Mouse (Mus musculus): ENCODE measurements at regions not wholly inside any gene's neighbourhood (a gene's known extent, or its start where the extent isn't known, plus 50 kb on each side); places are given as distances from the start of the nearest gene placed in this dataset.

DNA sequence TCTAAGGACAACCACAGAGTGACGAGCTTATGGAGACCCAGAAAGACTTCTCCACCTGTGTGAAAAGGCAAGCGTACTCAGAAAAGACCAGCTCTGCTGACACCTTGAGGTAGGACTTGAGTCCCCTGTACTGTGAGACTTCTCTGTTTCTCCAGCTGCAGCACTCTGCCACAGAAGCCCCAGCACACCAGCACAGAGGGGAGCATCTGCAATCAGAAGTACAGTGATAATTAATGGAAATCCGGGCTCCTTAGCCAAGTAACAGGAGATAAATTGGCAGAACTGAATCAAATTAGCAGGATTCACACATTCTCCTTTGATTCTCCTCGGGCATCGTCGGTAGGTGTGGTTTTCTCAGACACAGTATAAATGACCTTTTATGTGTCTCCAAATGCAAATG is 137.3 kb upstream of the Tmem72 start:
- no peak for DNase-seq (ENCODE audit: low spot score)
- Histone ChIP-seq H3K9me3 (no peaks in the 10 kb centered on the region), H3K27ac (no peak overlapping the region), H3K4me1 (no peaks in the 10 kb centered on the region), H3K27me3 (ENCODE audit: insufficient read depth, poor library complexity, severe bottlenecking) (no peaks in the 10 kb centered on the region), H3K36me3 (no peaks in the 10 kb centered on the region), H3K4me3 (no peak overlapping the region)
- WGBS = 64% methylated on average over 6 of the region's 6 CpGs

DNA sequence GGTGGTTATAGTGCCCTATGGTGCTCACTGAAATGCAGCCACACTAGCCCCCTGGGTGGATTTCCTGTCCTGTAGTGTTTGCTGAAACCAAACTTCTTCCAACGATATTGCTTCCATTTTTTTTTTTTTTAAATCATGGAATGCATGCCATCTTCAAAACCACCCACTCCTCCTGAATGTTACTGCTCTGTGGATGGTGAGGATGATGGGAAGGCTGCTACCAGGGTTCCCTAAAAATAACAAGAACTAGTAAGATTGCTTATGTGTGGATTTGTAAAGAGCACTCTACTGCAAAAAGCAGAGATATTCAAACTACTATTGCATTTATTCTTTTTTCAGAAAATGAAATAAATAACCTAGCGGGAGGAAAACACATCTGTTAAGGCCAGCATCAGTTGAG is 139.4 kb upstream of the Tmem72 start:
- 71% methylated on average over 2 of the region's 2 CpGs for WGBS
- no peak for DNase-seq (ENCODE audit: low spot score)
- H3K9me3 ChIP-seq = no peaks in the 10 kb centered on the region
- H3K36me3 ChIP-seq = no peaks in the 10 kb centered on the region
- no peak overlapping the region for H3K4me3 ChIP-seq
- no peak overlapping the region for H3K27ac ChIP-seq
- no peaks in the 10 kb centered on the region for H3K27me3 ChIP-seq (ENCODE audit: insufficient read depth, poor library complexity, severe bottlenecking)
- H3K4me1 ChIP-seq = no peaks in the 10 kb centered on the region

DNA sequence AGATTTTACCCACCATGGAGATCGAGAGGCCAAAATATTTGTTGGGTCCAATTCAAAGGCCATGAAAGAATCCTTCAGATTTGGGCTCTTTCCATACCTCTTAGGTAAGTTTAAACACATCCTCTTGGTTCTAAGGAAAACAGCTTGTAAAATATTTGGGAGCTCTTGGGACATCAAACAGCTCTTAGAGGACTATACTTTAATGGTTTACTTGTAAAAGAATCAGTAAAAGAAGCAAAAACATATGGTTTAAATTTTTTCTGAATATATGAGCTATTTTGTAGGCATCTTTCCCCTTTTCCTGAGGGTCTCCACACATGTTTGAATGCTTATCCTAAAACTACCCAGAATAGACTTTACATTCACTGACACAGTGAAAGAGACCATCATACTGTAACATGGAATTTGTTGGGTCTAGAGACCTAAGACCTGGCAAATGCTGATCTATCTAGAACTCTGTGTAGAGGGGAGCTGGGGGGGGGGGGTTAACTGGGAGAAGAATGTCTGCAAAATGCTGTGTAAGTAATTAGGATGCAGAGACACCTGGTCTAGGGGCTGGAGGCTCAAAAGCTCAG is 140.3 kb upstream of the Tmem72 start:
- no peaks in the 10 kb centered on the region for H3K27me3 ChIP-seq (ENCODE audit: insufficient read depth, poor library complexity, severe bottlenecking)
- no peaks in the 10 kb centered on the region for H3K36me3 ChIP-seq
- DNase-seq (ENCODE audit: low spot score) = no peak
- H3K4me1 ChIP-seq = no peaks in the 10 kb centered on the region
- no peaks in the 10 kb centered on the region for H3K9me3 ChIP-seq
- WGBS = 88% methylated on average over 1 of the region's 1 CpGs
- H3K27ac ChIP-seq = no peak overlapping the region
- H3K4me3 ChIP-seq = no peak overlapping the region

DNA sequence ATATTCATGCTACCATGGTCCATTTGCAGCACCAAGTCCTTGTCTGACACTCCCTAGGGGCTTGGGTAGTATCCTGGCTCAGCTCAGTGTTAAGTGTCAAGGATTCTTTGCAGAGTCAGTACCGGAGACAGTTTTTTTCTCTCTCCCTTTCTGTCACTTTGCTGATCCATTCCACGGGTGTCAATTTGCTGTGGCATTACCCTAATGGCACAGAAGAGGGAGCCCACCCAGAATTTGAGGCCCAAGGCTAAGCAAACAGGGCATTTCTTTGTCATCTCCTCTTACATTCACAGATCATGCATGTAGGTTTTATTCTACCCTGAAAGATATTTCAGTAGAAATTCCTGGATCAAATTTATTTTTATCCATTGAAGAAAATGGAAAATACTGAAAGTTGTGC is 146.4 kb upstream of the Tmem72 start:
- Histone ChIP-seq H3K27ac (no peak overlapping the region), H3K4me1 (no peaks in the 10 kb centered on the region), H3K36me3 (no peaks in the 10 kb centered on the region), H3K9me3 (no peaks in the 10 kb centered on the region), H3K27me3 (ENCODE audit: insufficient read depth, poor library complexity, severe bottlenecking) (no peaks in the 10 kb centered on the region), H3K4me3 (no peak overlapping the region)
- DNase-seq (ENCODE audit: low spot score) = no peak
- WGBS = 37% methylated on average over 2 of the region's 2 CpGs

DNA sequence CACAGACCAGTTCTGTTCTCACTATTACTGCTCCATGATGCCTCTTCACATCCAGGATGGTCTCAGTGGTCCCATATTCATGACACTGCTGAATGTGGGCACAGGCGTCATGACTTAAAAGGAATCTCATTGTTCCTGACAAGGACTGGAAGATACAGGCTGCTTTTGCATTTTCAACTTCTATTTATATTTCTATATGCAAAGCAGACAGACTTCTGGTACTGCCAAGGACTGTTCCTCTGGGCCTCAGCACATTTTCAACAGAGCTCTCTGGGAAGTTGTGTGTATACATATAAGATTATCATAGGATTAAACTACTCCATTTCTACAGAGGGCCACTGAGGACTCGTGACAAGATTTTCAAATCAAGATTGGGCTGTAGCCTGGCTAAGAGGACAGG is 146.9 kb upstream of the Tmem72 start:
- Histone ChIP-seq H3K27ac (no peak overlapping the region), H3K4me3 (no peak overlapping the region), H3K27me3 (ENCODE audit: insufficient read depth, poor library complexity, severe bottlenecking) (no peaks in the 10 kb centered on the region), H3K9me3 (no peaks in the 10 kb centered on the region), H3K36me3 (no peaks in the 10 kb centered on the region), H3K4me1 (no peaks in the 10 kb centered on the region)
- WGBS = 80% methylated on average over 2 of the region's 2 CpGs
- no peak for DNase-seq (ENCODE audit: low spot score)

DNA sequence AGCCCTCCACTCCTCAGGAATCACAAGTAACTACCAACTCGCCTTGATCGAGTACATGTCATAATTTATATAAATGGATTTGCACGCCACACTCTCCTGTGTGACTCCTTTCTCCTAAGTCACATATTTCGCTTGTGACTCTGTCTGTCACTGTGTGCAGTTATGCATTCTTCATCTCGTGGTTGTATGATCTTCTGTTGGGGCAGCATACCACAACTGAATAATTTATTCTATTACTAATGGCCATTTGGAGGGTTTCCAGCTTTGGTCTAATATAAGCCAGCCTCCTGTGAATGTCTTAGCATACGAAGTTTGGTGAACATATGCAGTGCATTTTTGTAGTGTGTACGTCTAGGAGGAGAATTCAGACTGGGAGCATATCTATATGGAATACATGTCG is 176.6 kb upstream of the Tmem72 start:
- H3K36me3 ChIP-seq = no peaks in the 10 kb centered on the region
- H3K4me3 ChIP-seq = no peak overlapping the region
- no peaks in the 10 kb centered on the region for H3K4me1 ChIP-seq
- H3K9me3 ChIP-seq = no peaks in the 10 kb centered on the region
- no peak for DNase-seq (ENCODE audit: low spot score)
- H3K27me3 ChIP-seq (ENCODE audit: insufficient read depth, poor library complexity, severe bottlenecking) = no peaks in the 10 kb centered on the region
- H3K27ac ChIP-seq = no peak overlapping the region
- 78% methylated on average over 8 of the region's 8 CpGs for WGBS

DNA sequence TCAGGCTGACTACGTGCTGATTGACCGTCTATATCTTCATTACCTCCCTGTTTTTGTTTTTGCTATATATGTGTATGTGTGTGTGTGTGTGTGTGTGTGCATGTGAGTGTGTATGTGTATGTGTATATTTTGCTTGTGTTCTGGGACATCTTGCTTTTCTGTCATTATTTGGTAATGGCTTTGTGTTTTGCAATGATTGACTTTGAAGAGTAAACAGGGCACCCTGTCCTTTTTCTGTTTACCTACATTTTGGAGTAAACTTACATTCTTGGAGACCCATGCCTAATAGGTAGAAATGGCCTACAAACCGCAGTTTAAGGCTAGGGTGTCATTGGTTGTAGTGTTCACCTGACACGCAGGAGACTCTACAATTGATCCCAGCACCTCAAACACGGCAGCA is 177.5 kb upstream of the Tmem72 start:
- 83% methylated on average over 5 of the region's 5 CpGs for WGBS
- no peak overlapping the region for H3K4me3 ChIP-seq

DNA sequence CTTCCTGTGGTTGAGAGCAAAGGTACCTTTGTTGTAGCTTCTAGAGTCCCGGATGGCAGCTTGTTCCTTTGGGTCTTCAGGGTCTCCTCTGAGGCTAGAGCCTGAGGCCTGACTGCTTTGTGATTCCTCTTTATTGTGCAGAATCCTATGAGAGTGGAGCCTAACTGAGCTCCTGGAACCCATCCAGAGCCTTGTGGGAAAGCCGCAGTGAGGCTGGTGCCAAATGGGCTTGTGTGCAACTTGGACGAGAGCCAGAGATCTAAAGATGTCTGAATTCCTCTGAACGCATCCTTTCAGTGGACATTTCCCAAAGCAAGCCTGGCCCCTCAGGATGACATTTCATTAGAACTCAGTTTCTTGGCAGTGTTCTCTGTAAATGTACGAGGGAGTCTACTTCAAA is 178.4 kb upstream of the Tmem72 start:
- Histone ChIP-seq H3K27me3 (ENCODE audit: insufficient read depth, poor library complexity, severe bottlenecking) (no peaks in the 10 kb centered on the region), H3K9me3 (no peaks in the 10 kb centered on the region), H3K4me3 (no peak overlapping the region), H3K27ac (no peak overlapping the region), H3K4me1 (no peaks in the 10 kb centered on the region), H3K36me3 (no peaks in the 10 kb centered on the region)
- WGBS = 62% methylated on average over 5 of the region's 5 CpGs
- no peak for DNase-seq (ENCODE audit: low spot score)

More for the DNA sequence above, 177.5 kb upstream of the Tmem72 start:
- Histone ChIP-seq H3K4me1 (no peaks in the 10 kb centered on the region), H3K9me3 (no peaks in the 10 kb centered on the region), H3K27me3 (ENCODE audit: insufficient read depth, poor library complexity, severe bottlenecking) (no peaks in the 10 kb centered on the region), H3K27ac (no peak overlapping the region), H3K36me3 (no peaks in the 10 kb centered on the region)
- no peak for DNase-seq (ENCODE audit: low spot score)

DNA sequence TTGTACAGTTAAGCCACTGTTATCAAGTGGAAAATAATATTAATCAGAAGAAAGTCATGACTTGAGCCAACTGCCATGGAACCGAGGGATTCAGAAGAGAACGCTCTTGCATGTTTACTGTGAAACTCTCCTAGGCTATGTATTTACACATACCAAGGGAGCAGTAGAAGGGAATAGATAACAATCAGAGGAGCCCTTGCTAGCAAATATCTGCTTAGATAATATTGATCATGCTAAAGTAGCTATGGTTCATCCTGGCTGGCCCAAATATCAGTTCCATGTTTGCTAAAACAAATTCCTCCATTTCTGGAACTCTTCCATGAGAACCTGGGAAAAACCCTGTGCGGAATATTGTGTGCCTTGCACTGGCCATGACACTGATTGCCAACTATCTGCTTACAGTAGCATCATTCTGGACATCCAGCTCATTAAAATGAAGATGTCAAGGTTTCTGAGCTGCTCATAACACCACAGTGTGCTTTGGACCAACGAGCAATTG is 179.5 kb upstream of the Tmem72 start:
- Histone ChIP-seq H3K9me3 (no peaks in the 10 kb centered on the region), H3K27me3 (ENCODE audit: insufficient read depth, poor library complexity, severe bottlenecking) (no peaks in the 10 kb centered on the region), H3K4me1 (no peaks in the 10 kb centered on the region), H3K27ac (no peak overlapping the region), H3K36me3 (no peaks in the 10 kb centered on the region), H3K4me3 (no peak overlapping the region)
- 88% methylated on average over 4 of the region's 4 CpGs for WGBS
- DNase-seq (ENCODE audit: low spot score) = no peak

DNA sequence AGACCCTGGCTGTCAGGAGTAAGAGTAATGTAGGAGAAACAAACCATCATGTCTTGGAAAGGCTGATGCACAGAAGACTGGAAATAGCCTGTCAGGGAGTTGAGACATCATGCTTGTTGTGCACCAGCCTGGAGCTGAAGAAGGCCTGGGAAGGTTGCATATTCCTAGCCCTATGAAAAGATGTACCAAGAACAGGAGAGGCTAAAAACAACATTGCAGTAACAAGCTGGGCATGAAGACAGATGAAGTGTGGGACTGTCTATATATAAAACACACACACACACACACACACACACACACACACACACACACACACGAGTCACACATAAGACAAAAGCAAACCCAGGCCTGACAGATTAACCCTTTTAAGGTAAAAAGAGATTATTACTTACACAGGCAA is 185.1 kb upstream of the Tmem72 start:
- no peaks in the 10 kb centered on the region for H3K9me3 ChIP-seq

DNA sequence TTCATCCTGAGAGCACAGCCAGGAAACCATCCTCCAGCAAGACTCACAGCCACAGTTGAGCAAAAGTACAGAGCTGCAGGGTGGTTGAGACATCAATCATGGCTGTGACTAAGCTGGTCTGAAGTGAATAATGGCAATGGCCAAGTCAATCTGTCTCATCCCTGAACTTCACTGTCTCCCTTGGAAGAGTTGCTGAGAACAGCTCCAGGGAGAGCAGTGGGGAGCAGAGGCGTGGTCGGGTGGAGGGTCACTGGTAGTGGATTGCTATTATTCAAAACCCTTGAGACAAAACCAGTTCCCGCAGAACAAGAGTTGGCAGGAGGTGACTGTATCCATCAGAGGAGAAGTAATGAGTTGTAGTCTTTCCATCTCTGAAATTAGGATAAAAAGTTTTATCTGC is 185.7 kb upstream of the Tmem72 start:
- Histone ChIP-seq H3K36me3 (no peaks in the 10 kb centered on the region), H3K4me1 (no peaks in the 10 kb centered on the region), H3K27me3 (ENCODE audit: insufficient read depth, poor library complexity, severe bottlenecking) (no peaks in the 10 kb centered on the region), H3K9me3 (no peaks in the 10 kb centered on the region), H3K27ac (no peak overlapping the region), H3K4me3 (no peak overlapping the region)
- 84% methylated on average over 3 of the region's 3 CpGs for WGBS
- DNase-seq (ENCODE audit: low spot score) = no peak

More for the DNA sequence above, 185.1 kb upstream of the Tmem72 start:
- DNase-seq (ENCODE audit: low spot score) = no peak
- Histone ChIP-seq H3K4me1 (no peaks in the 10 kb centered on the region), H3K4me3 (no peak overlapping the region), H3K27ac (no peak overlapping the region), H3K27me3 (ENCODE audit: insufficient read depth, poor library complexity, severe bottlenecking) (no peaks in the 10 kb centered on the region), H3K36me3 (no peaks in the 10 kb centered on the region)
- WGBS = 56% methylated on average over 1 of the region's 1 CpGs

DNA sequence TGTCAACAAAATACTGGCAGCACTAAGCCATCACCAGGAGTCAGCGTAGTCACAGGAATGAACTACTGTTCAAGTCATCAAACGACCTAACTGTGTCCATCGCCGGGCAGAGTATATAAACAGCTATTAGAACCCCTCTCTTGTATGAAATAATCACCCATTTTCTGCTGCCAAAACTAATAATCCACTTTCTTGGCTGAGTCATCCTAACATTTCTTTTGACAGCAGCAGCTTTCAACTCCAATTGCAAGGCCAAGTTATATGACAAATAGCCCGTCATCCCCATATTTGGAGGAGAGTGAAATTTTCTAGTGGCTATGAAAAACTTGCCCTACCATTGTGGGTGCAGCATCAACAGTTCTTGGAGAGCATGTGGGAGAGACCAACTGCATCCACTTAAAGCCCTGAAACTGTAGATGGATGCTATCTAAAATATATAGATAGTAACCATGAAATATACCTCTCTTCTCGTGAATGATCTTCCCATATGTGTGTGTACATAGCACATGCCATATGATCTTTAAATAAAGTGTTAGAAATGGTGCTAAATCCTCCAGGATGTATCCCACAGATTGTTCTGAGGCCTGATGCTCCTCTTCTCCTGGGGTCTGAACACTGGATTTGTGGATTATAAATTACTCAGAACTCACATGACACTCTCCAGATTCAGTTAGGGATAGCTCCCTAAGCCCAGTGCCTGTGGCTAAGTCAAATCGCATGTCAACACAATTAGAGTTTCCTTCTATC is 189.9 kb upstream of the Tmem72 start:
- no peaks in the 10 kb centered on the region for H3K36me3 ChIP-seq
- no peaks in the 10 kb centered on the region for H3K27me3 ChIP-seq (ENCODE audit: insufficient read depth, poor library complexity, severe bottlenecking)
- H3K4me1 ChIP-seq = no peaks in the 10 kb centered on the region
- DNase-seq (ENCODE audit: low spot score) = no peak
- H3K9me3 ChIP-seq = no peaks in the 10 kb centered on the region
- no peak overlapping the region for H3K27ac ChIP-seq
- 82% methylated on average over 7 of the region's 7 CpGs for WGBS
- H3K4me3 ChIP-seq = no peak overlapping the region

DNA sequence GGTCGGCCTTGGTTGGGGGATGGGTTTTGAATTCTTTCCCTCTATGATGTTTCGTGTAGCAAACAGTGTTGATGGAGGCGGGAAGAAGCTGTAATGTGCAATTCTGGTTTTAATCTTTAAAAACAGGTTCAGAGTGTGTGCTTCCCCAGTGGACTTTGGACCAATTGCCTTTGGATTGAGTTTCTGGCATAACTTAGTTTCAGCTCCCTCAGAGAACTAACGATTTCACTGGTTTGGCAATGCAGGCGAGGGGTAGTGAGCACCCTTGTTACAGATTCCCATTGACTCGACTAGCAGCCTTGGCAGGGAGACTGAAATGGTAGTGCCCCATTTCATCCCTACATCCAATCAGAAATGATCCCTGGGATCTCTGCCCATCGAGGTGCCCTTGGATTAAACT is 193.9 kb upstream of the Tmem72 start:
- Histone ChIP-seq H3K27me3 (ENCODE audit: insufficient read depth, poor library complexity, severe bottlenecking) (no peaks in the 10 kb centered on the region), H3K4me3 (no peak overlapping the region), H3K27ac (no peak overlapping the region), H3K4me1 (no peaks in the 10 kb centered on the region), H3K36me3 (no peaks in the 10 kb centered on the region), H3K9me3 (no peaks in the 10 kb centered on the region)
- WGBS = 88% methylated on average over 7 of the region's 7 CpGs
- DNase-seq (ENCODE audit: low spot score) = no peak

DNA sequence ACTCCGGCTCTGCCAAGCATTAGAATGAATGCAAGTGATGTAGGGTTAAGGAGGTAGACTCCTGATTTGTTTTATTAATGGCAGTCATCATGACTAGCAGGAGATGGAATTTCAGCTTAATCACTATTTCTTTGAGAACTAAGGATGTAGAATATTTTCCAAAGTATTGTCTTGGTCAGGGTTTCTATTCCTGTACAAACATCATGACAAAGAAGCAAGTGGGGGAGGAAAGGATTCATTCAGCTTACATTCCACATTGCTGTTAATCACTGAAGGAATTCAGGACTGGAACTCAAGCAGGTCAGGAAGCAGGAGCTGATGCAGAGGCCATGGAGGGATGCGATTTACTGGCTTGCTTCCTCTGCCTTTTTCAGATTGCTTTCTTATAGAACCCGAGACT is 195.4 kb upstream of the Tmem72 start:
- 73% methylated on average over 3 of the region's 3 CpGs for WGBS

More for the DNA sequence above, 195.4 kb upstream of the Tmem72 start:
- Histone ChIP-seq H3K9me3 (no peaks in the 10 kb centered on the region), H3K4me3 (no peak overlapping the region), H3K4me1 (no peaks in the 10 kb centered on the region), H3K27me3 (ENCODE audit: insufficient read depth, poor library complexity, severe bottlenecking) (no peaks in the 10 kb centered on the region), H3K27ac (no peak overlapping the region), H3K36me3 (no peaks in the 10 kb centered on the region)
- DNase-seq (ENCODE audit: low spot score) = no peak
